Mouse (Mus musculus): ENCODE results near the gene Amd1.

DNA sequence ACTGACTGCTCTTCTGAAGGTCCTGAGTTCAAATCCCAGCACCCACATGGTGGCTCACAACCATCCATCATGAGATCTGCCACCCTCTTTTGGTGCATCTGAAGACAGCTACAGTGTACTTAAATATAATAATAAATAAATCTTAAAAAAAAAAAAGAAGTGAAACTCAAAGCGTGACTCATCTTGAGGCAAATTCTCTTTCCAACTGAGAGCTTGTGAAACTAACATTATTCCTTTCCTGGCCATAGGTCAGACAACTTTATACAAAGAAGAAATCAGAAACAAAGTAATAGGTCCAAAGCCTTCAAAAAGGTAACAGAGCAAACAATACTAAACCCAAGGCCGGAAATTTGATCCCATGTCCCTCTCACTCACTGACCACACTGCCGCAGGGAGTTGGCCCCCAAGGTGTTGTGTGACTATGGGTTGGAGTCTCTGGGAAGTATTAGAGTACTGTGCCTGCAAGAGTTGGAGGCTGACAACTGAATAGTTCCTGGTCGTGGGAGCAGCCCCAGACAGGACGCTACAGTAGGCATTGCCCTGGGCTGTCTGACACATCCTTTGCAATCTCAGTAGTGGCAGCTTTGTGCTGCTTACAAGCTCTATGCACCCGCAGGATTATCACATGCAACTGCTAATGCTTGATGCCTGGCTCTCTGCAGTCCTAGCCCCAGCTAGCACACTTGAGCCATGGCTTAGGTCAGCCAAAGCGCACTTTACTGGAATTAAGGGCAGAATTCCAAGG is 15.0 kb upstream of the Amd1 start:
- TF ChIP-seq ZC3H11A (IDR thresholded peaks at IDR 0.05; ENCODE audit: borderline replicate concordance, low read depth, low read length) (no peak), ZNF384 (IDR thresholded peaks at IDR 0.05; ENCODE audit: low read depth, low read length) (no peak), MAFK (IDR thresholded peaks at IDR 0.05; ENCODE audit: insufficient read depth, low read depth, low read length) (no peak), HCFC1 (IDR thresholded peaks at IDR 0.05; ENCODE audit: borderline replicate concordance, insufficient read depth, low read length) (no peak)

All from ES-E14 (cell line).